Mouse (Mus musculus) intestine, postnatal 0 days (tissue): ENCODE data around the gene Psme1. TPM values are rescaled to one million over a fixed set of nuclear protein-coding genes. Genes with fewer than 3 reads are reported as not detected.
A peak's percentile ranks its signal among the peaks of the same experiment; 100 is the strongest.

Experiments used
- ATAC-seq: fragments of 200-750 bp; cut with Nextera tagmentation; 2 replicates; pipeline ENCODE4 v1.8.0; 2017; ENCODE audit warnings: mild to moderate bottlenecking, moderate TSS enrichment, moderate library complexity
- H3K27ac ChIP-seq: fragments of 300-500 bp; sonication (generic); 2 replicates; pipeline ENCODE4 v1.5.1; 2014; ENCODE audit warnings: mild to moderate bottlenecking, low read depth, low read length, moderate library complexity
- H3K27me3 ChIP-seq: fragments of 300-500 bp; sonication (generic); replicated peaks from 2 replicates; pipeline ENCODE4 v1.6.1; 2014; ENCODE audit warnings: low read length, mixed read lengths; ENCODE audit not compliant: control insufficient read depth, insufficient read depth
- H3K36me3 ChIP-seq: fragments of 300-500 bp; sonication (generic); 2 replicates; pipeline ENCODE4 v1.6.1; 2014; ENCODE audit warnings: mild to moderate bottlenecking, moderate library complexity; ENCODE audit not compliant: control insufficient read depth, insufficient read depth
- H3K4me1 ChIP-seq: fragments of 300-500 bp; sonication (generic); replicated peaks from 2 replicates; pipeline ENCODE4 v1.6.1; 2014; ENCODE audit warnings: antibody characterized with exemption, low read length, mixed read lengths; ENCODE audit not compliant: control insufficient read depth, insufficient read depth
- H3K4me2 ChIP-seq: fragments of 300-500 bp; sonication (generic); replicated peaks from 2 replicates; pipeline ENCODE4 v1.6.1; 2014; ENCODE audit warnings: low read depth, mild to moderate bottlenecking, moderate library complexity
- H3K4me3 ChIP-seq: fragments of 300-500 bp; sonication (generic); 2 replicates; pipeline ENCODE4 v1.5.1; 2014; ENCODE audit warnings: low read depth, low read length
- H3K9ac ChIP-seq: fragments of 300-500 bp; sonication (generic); 2 replicates; pipeline ENCODE4 v1.6.1; 2014; ENCODE audit warnings: mild to moderate bottlenecking, low read depth, low read length
- H3K9me3 ChIP-seq: fragments of 300-500 bp; sonication (generic); 2 replicates; pipeline ENCODE4 v1.6.1; 2016; ENCODE audit warnings: mixed run types; ENCODE audit not compliant: control insufficient read depth
- CTCF ChIP-seq: sonication (generic); IDR thresholded peaks from 2 replicates; pipeline ENCODE4 v1.5.1; 2016; ENCODE audit warnings: low read depth, mild to moderate bottlenecking, control low read depth, antibody characterized with exemption, moderate library complexity
- WGBS: fragments of 180-500 bp; shearing (Covaris S2); extraction: QIAGEN DNeasy Blood & Tissue Kit; methylation state at CpG from one replicate; pipeline ENCODE4 v1.1.7; 2014; 5-methylcytosine and 5-hydroxymethylcytosine counted together
- polyA plus RNA-seq: library from polyadenylated mRNA; unstranded; fragments of >200 nt; fragmentation: Nextera tagmentation; extraction: Ambion mirVana; gene quantifications from 2 replicates; pipeline ENCODE4 v1.2.1, GENCODE M21; 2015

The Psme1 gene
- polyA plus RNA-seq, 1 experiment from 2014 or later: 283 TPM

- peak; percentile 88 for TF ChIP-seq CTCF
- Histone ChIP-seq H3K4me1 (no peaks in the 10 kb centered on the region), H3K36me3 (peaks cover 92% of the 10 kb centered on the region), H3K27ac (no peak overlapping the region), H3K4me2 (no peak overlapping the region), H3K9me3 (no peaks in the 10 kb centered on the region), H3K27me3 (no peaks in the 10 kb centered on the region), H3K9ac (no peak overlapping the region), H3K4me3 (no peak overlapping the region)
- no peak for ATAC-seq
- WGBS: 50% methylated on average over 5 of the region's 5 CpGs
These were observed 51.4 kb downstream of the Psme1 start for GRCm38 (mm10) chr14:55629312-55629711.

Other genes with a start within 250 kb of the Psme1 start
- gene Dhrs4, start 99.4 kb upstream of the Psme1 start, polyA plus RNA-seq: 130 and 133 TPM in 2 replicates
- gene Carmil3, start 87.5 kb upstream of the Psme1 start, polyA plus RNA-seq: 0.52 and 0.61 TPM in 2 replicates
- gene Cpne6, start 67.7 kb upstream of the Psme1 start, polyA plus RNA-seq: 0.24 and 0.39 TPM in 2 replicates
- not detected in 2 replicates for gene Nrl, start 53.1 kb upstream of the Psme1 start, polyA plus RNA-seq
- gene Pck2, start 37.9 kb upstream of the Psme1 start, polyA plus RNA-seq: 16.7 and 17.6 TPM in 2 replicates
- 67.0 and 74.7 TPM in 2 replicates for gene Dcaf11, start 18.1 kb upstream of the Psme1 start, polyA plus RNA-seq
- 1.2 and 1.8 TPM in 2 replicates for gene A730061H03Rik, start 17.7 kb upstream of the Psme1 start, polyA plus RNA-seq
- 0.48 and 0.52 TPM in 2 replicates for gene Fitm1, start 2.5 kb upstream of the Psme1 start, polyA plus RNA-seq
- 21.6 TPM in 2 replicates for gene Emc9, start 7.2 kb downstream of the Psme1 start, polyA plus RNA-seq
- 481 and 514 TPM in 2 replicates for gene Psme2, start 13.0 kb downstream of the Psme1 start, polyA plus RNA-seq
- gene Rnf31, start 13.6 kb downstream of the Psme1 start, polyA plus RNA-seq: 18.2 and 24.0 TPM in 2 replicates
- gene Irf9, start 25.4 kb downstream of the Psme1 start, polyA plus RNA-seq: 44.7 and 46.9 TPM in 2 replicates
- gene Rec8, start 39.9 kb downstream of the Psme1 start, polyA plus RNA-seq: 29.8 and 30.1 TPM in 2 replicates
- gene Ipo4, start 57.8 kb downstream of the Psme1 start, polyA plus RNA-seq: 28.0 and 29.8 TPM in 2 replicates
- gene Gm49378, start 59.8 kb downstream of the Psme1 start, polyA plus RNA-seq: 2.3 and 2.7 TPM in 2 replicates
- gene Tm9sf1, start 65.7 kb downstream of the Psme1 start, polyA plus RNA-seq: 94.6 and 95.9 TPM in 2 replicates
- 0.65 and 0.69 TPM in 2 replicates for gene Tssk4, start 72.1 kb downstream of the Psme1 start, polyA plus RNA-seq
- gene Mdp1, start 82.4 kb downstream of the Psme1 start, polyA plus RNA-seq: 85.1 and 94.0 TPM in 2 replicates
- 21.3 and 24.4 TPM in 2 replicates for gene Gmpr2, start 93.8 kb downstream of the Psme1 start, polyA plus RNA-seq
- gene Nedd8, start 94.0 kb downstream of the Psme1 start, polyA plus RNA-seq: 385 and 387 TPM in 2 replicates
- gene Tinf2, start 103.7 kb downstream of the Psme1 start, polyA plus RNA-seq: 20.6 and 21.9 TPM in 2 replicates
- gene Tgm1, start 135.8 kb downstream of the Psme1 start, polyA plus RNA-seq: 1.1 and 1.3 TPM in 2 replicates
- 24.0 and 25.6 TPM in 2 replicates for gene Rabggta, start 144.1 kb downstream of the Psme1 start, polyA plus RNA-seq
- gene Dhrs1, start 167.6 kb downstream of the Psme1 start, polyA plus RNA-seq: 466 and 476 TPM in 2 replicates
- 14.4 and 14.9 TPM in 2 replicates for gene Nop9, start 167.6 kb downstream of the Psme1 start, polyA plus RNA-seq
- 366 and 385 TPM in 2 replicates for gene Cideb, start 180.3 kb downstream of the Psme1 start, polyA plus RNA-seq
- gene Ltb4r2, start 183.3 kb downstream of the Psme1 start, polyA plus RNA-seq: 6.7 and 9.0 TPM in 2 replicates
- gene Ltb4r1, start 187.8 kb downstream of the Psme1 start, polyA plus RNA-seq: 3.8 and 4.1 TPM in 2 replicates
- 3.5 and 4.3 TPM in 2 replicates for gene Adcy4, start 206.0 kb downstream of the Psme1 start, polyA plus RNA-seq
- 39.2 and 47.3 TPM in 2 replicates for gene Ripk3, start 210.7 kb downstream of the Psme1 start, polyA plus RNA-seq
- gene Nfatc4, start 245.0 kb downstream of the Psme1 start, polyA plus RNA-seq: 5.9 and 6.1 TPM in 2 replicates